Mouse (Mus musculus): ENCODE data around the gene Pigs.
A peak's percentile ranks its signal among the peaks of the same experiment; 100 is the strongest.

The Pigs gene

DNA sequence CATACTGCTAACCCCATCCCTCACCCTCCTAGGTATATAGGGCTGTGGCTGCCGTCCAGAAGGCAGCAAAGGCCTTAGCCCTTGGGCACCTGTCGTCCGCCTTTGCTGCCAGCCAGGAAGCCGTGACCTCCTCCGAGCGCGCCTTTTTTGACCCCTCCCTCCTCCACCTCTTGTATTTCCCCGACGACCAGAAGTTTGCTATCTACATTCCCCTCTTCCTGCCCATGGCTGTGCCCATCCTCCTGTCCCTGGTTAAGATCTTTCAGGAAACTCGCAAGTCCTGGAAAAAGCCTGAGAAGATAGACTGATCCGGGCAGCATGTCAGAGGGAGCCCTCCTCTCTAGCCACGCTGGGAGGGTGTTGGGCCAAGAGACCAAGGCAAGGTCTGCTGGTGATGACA, 13.5 kb downstream of the Pigs start:
- DNase-seq, result no peak

DNA sequence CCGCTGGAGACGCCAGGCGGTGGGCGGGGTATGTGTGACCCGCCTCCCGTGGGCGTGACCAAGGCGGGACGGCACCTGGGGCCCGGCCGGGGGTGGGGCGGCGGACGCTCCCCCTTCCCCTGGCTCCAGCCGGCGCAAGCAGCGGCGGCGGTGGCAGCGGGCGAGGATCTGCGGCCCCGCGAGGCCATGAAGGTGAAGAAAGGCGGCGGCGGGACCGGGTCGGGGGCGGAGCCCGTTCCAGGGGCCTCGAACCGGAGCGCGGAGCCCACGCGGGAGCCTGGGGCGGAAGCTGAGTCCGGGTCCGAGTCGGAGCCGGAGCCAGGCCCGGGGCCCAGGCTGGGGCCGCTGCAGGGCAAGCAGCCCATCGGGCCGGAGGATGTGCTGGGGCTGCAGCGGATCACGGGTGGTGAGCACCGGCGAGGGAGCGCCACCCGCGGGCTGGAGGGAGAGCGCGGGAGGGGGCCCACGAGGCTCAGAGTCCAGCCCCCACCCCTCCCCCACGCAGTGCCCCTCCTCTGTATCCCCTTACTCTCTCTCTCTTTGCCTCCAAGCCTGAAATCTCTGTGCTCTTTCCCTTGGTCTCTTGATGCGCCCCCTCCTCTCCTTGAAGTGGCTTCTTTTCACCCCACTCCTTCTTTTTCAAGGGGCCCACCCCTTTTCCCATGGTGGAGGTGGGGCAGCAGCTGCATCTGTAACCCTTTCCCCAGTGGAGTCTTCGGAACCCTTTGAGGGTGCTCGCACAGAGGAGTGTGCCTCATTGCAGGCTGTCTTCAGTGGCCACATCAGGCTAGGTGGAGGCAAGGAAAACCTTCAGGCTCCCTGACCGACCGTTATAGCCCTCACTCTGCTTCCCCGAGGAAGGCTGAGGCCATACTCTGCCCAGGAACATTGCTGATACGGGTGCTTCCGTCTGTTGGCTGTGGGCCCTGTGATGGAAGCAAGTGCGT, 15.4 kb downstream of the Pigs start, which contains the start of gene Unc119:
Gene Unc119, plus strand, starts transcription at position 102 of the 947 bp plus-strand sequence.
- peak; percentile 91 for DNase-seq

DNA sequence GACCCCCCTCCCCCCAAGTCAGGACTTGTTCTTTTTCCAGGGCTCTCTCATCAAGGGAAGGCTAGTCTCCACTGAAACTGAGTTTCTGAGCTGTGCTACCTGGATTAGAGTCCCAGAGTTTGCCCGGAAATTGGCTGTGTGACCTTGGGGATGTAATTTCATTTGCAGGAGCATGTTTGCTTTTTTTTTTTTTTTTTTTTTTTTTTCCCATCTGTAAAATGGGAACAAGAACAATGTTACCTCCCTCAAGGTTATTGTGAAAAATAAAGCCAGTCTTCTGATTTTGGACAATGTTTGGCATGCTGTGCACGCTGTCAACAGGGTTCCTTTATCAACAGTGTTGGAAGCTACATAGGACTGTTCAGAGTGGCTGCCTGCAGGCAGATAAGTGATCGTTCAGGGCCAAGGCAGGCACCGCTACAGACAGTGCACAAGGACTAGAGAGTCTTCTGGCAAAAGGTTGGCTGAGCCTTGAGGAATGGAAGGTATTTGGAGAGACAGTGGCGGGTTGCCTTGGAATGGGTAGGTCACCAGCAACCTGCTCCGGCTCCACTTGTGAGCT, 16.2 kb downstream of the Pigs start:
- no peak for DNase-seq

DNA sequence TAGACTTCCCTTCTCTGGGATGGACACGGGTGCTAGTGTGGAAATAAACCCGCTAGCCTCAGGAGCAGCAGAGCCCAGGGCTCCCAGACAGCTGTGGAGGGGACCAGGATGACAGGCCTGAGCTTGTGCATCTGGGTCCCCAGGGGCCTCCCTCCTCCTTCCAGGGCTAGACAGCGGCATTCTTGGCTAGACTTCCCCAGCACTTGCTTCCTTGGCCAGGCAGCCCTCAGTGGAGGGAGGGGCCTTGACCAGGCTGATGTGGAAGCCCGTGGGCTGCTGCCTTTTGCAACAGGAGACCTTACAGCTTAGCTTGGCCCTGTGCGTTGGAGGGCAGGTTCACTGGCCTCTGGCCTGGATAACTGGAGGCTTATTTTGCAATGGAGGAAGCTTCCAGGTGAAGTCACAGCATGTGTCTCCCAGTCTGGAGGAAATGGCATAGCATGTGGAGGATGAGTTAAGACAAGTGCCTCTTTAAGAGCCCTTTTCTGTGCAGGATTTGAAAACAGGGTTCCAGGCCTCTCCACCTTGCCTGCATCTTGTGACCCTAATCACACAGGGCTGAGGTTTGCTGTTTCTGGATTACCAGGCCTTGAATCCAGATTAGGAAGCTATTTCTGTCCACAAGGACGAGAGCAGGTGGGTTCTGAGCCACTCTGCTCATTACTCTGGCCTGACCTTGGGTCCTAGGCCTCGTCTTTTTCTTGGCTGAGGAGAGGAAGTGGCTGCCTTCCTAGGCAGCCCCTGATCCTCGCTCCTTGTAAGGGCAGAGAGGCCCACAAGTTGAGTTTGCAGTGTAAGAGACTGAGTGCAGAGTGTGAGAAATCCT, 16.9 kb downstream of the Pigs start:
- DNase-seq, result peak; percentile 83

- no peak for DNase-seq
These were observed 17.6 kb downstream of the Pigs start for GRCm38 (mm10) chr11:78345801-78346200.

- DNase-seq, result no peak
These were observed 18.3 kb downstream of the Pigs start for GRCm38 (mm10) chr11:78346326-78347069.

DNA sequence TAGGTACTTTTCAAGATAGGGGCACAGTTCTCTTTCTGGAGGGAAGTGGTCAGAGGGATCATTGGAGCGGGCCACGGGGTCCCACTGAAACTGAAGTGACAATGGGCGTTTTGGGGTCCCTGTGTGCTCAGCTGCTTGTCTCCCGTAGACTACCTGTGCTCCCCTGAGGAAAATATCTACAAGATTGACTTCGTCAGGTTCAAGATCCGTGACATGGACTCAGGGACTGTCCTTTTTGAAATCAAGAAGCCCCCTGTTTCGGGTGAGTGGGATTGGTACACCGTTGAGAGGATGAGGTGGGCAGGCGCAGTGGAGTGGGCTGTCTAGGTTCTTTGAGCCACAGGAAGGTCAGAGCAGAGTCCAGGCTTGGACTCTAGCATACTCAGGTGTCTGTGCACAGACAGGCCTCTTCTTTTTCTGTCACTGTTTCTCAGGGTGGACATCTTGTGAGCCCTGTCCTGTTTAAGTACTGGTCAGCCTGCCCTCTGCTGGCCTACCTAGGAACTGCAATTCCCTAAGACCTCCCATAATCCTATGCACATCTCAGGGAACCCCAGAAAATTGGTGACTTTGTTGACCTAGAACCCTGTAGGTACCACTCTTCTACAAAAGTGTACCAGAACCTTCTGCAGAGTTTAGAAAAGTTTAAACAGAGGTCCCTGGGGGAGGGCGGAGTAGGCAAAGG, 19.0 kb downstream of the Pigs start:
- peak; percentile 88 for DNase-seq

DNA sequence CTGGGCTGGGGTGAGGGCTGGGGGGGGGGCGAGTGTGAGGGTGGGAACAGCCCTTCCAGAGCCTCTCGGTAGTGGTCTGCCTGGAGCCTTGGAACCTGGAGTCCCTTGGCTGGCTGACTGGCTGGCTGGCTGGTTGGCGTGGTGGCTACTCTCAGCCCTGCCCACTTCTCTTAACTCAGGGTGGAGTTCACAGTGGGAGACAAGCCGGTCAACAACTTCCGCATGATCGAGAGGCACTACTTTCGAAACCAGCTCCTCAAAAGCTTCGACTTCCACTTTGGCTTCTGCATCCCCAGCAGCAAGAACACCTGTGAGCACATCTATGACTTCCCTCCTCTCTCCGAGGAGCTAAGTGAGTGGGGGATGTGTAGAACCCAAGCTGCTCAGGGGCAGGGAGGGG, 19.7 kb downstream of the Pigs start:
- no peak for DNase-seq

DNA sequence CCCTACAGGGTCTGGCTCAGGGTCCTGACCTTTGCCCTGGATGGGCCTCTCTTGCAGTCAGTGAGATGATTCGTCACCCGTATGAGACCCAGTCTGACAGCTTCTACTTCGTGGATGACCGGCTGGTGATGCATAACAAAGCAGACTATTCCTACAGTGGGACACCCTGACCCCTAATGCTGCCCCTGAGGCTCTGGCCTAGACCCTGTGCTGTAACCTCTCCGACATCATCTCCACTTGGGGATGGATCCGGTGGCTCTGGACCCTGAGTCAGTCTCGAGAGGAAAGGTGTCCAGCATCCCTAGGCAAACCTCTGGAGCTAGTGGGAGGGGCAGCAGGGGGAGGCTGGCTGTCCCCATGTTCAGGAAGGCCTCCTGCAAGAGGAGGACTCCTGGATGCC, 20.3 kb downstream of the Pigs start:
- no peak for DNase-seq

DNA sequence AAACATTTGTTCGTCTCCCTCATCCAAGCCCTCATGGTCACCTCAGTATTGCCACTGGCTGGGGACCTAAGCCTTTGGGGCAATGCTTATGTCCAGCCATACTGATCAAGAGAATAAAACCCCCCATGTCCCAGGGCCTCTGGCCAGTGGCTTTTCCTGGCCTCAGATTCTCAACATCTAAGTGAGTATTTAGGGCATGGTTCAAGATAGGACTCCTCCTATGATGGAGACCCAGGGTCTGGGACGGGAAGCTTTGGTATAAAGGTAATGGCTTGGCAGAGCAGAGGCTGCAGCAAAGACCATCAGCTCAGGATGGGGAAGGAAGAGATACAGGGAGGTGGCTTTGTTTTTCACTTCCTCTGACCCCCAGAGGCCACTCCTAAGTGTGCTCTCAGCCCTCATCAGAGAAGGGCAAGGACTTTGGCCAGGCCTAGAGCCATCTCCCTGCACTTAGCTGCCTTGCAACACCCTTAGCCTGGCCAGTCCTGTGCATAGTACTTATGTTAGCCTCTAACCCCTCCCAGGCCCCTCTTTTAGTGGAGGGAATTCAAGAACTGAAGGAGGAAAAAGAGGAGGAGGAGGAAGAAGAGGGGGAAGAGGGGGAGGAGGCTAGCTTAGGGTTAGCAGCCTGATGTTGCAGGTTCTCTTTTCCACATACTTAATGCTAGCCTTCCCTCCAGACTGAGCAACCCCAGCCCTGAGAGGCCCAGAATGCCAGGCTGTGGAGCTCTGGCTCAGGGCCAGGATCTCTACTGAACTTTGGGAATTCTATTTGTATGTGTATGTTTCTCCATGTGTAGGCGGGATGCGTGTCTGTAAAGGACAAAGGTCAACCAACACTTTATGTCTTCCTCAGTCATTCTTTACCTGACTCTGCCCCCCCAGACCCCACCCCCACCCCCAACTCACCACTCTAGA, 21.5 kb downstream of the Pigs start:
- DNase-seq, result peak; percentile 55

- no peak for DNase-seq
These were observed 24.9 kb downstream of the Pigs start for GRCm38 (mm10) chr11:78353081-78353480.

GRCm38 (mm10) chr11:78354905-78355304, 26.7 kb downstream of the Pigs start:
- DNase-seq, result no peak

DNA sequence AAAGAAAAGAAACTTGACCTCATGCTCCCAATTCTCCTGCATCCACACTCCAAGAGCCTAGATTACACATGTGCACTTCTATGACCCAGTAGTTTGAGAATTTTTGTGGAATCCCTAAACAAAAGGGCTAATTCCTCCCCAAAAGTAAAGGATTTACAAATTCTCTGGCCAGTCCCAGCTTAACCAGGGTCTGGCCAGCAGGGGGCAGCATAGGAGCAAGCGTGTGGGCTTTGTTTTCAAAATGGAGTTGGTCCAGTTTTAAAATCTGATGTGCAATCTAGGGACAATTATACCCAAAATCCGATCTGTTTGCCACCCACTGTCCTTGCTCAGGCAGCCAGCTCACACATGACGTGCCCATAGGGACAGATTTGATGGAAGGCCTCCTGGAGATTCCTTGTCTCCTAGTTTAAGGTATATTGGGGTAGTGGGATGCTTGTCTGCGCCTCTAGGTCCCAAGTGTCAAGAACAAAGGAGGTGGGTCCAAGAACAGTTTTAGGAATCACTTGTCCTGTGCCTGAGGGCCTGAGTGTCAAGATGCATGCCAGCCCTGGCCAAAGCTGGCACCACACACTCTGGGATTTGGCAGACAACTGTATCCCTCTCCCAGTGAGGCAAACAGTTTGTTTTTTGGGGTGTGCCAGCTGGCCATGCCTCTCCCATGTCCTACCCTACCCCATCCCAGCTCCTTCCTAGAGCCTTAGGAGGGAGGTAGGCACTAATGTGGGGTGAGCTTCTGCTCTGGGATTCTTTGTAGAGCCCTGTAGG, 27.4 kb downstream of the Pigs start:
- DNase-seq, result peak; percentile 86

DNA sequence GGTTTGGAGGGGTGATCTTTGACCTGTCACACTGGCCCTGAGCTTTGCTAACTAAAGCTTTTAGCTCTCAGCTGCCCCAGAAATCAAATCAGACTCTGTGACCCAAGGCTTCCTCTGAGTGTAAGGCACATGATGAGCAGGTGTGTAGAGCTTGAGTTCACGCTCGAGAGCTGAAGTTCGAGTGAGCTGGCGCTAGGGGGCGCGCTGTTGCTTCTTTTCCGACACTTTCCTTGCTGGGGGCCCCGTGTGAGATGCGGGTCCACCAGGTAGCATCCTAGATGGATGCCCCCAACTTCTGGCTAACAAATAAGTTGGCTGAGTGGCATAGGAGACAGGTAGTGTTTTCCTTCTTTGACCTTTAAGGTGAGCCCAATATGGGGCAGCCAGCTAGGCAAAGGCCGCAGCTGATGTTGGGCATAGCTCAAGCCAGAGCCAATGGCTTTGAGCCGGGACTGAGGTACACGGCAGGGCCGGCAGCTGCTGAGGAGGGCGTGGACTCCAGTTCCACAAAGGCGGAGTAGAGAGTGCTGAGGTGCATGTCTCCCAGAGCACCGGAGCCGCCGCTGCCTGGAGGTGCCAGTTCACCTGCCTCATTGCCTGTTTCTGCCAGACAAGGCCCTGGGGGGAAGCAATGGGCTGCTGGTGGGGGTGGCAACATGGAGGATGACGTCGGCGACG, 30.3 kb downstream of the Pigs start:
- peak; percentile 69 for DNase-seq

DNA sequence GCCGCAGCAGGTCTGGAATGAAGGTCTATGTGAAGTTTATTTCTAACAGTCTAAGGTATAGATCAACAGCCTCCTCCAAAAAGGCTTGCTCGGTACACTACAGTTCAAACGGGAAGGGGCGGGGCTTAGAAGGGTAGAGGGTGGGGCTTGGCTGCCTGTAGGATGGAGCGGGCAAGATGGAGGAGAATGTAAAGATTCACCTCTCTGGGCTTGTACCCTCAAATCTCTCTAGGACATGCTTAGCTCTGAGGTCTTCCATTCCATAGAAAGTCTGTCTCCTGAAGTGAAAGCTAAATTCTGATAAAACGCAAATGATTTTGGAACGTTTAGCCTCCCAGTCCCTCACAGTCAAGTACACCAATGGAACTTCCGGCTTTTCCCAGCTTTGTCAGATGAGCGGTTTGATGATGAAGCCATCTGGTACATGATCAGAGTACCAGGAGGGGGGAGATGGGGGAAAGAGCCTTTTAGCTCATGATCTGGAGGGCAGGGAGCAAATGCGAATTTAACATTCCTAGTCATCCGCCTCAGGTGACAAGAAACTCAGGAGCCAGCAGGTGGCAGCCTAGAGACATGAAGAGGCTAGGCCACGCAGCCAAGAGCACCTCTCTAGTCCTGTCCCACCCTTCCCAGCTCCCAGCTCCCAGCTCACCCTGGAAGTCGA, 32.0 kb downstream of the Pigs start:
- DNase-seq, result peak; percentile 92

- DNase-seq, result no peak
These were observed 32.5 kb downstream of the Pigs start for GRCm38 (mm10) chr11:78360789-78361131.

- peak; percentile 56 for DNase-seq
These were observed 35.2 kb downstream of the Pigs start for GRCm38 (mm10) chr11:78363309-78364007.

DNA sequence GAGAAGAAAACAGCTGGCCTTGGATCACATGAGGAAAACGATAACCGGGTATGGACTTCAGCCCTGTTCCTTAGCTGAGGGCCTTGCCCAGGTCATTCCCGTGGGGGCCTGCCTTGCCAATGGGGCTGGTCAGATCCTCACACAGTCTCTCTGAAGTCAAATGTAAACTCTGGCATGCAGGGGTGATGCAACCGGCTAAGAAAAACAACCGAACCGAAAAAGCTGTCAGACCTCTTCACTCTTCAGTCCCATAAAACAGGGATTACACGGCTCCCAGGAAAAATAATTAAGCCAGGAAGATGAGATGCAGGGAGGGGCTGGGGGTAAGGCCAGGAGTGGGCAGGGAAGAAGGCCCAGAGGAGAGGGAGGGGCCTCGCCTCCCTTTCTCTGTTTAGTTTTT, 35.9 kb downstream of the Pigs start:
- DNase-seq, result peak; percentile 42
